Mouse (Mus musculus) MEL (cell line): Measurements from ENCODE around the gene Angptl3.

Source experiments
- BHLHE40 ChIP-seq: IDR thresholded peaks from 2 replicates; pipeline ENCODE4 v1.6.1; 2012; ENCODE audit warnings: low read depth, mild to moderate bottlenecking, inconsistent platforms, low read length, improper control_type of control experiment, borderline replicate concordance
- CTCF ChIP-seq, 3 experiments: IDR thresholded peaks in 2 of 3; conservative IDR thresholded peaks in 1 of 3; 2 replicates each; pipeline ENCODE4 v1.5.1; 2011 to 2012; ENCODE audit warnings: low read length in 3 of 3, low read depth in 2 of 3, mild to moderate bottlenecking in 2 of 3, improper control_type of control experiment in 1 of 3, inconsistent platforms in 1 of 3, mixed read lengths in 1 of 3, moderate library complexity in 1 of 3; ENCODE audit not compliant: control insufficient read depth in 1 of 3, insufficient read depth in 1 of 3, poor library complexity in 1 of 3, severe bottlenecking in 1 of 3
- EP300 ChIP-seq, 2 experiments: IDR thresholded peaks; 2 replicates each; pipeline ENCODE4 v1.6.1; 2011; ENCODE audit warnings: improper control_type of control experiment in 2 of 2, low read length in 2 of 2, low read depth in 1 of 2, mild to moderate bottlenecking in 1 of 2
- MXI1 ChIP-seq: IDR thresholded peaks from 2 replicates; pipeline ENCODE4 v1.6.1; 2011; ENCODE audit warnings: mild to moderate bottlenecking, low read depth, low read length, improper control_type of control experiment
- MYC ChIP-seq: IDR thresholded peaks from 2 replicates; pipeline ENCODE4 v1.6.1; 2011; ENCODE audit warnings: low read depth, mild to moderate bottlenecking, low read length, improper control_type of control experiment, moderate library complexity
- POLR2A ChIP-seq, 2 experiments: IDR thresholded peaks; 2 replicates each; pipeline ENCODE4 v1.6.1; 2011 to 2012; ENCODE audit warnings: low read length in 2 of 2, mild to moderate bottlenecking in 2 of 2, control low read depth in 1 of 2, improper control_type of control experiment in 1 of 2, low read depth in 1 of 2, moderate library complexity in 1 of 2; ENCODE audit not compliant: control insufficient read depth in 1 of 2, insufficient read depth in 1 of 2, poor library complexity in 1 of 2
- POLR2AphosphoS2 ChIP-seq: IDR thresholded peaks from 2 replicates; pipeline ENCODE4 v1.6.1; 2011; ENCODE audit warnings: low read length, improper control_type of control experiment
- SMC3 ChIP-seq: IDR thresholded peaks from 2 replicates; pipeline ENCODE4 v1.6.1; 2011; ENCODE audit warnings: low read depth, low read length, improper control_type of control experiment
- TCF12 ChIP-seq: IDR thresholded peaks from 2 replicates; pipeline ENCODE4 v1.6.1; 2014; ENCODE audit warnings: low read depth, mild to moderate bottlenecking, inconsistent platforms, low read length, improper control_type of control experiment, moderate library complexity

DNA sequence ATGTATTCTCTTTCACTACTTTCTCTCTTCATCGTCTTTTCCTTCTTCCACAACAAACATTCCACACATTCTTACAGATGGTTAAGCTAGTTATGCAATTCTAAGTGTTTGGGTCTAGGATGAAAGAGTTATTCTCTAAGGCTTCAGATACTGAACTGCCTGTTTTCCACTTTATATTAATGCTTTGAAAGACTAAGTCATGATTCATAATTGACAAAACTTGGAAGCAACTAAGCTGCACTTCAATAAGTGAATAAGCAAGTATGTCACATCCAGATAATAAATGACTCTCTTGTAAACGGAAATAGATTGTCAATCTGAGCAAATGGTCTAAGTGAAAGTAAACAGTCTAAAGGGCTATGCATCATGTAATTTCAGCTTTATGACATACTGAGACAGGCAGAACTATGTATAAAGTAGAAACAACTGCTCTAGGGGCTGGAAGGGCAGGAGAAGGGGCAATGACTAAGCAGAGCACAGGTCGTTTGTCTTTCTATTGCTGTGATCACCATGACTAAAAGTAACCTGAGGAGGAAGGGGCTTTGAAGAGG, 60.5 kb downstream of the Angptl3 start:
- TF ChIP-seq CTCF (IDR thresholded peaks at IDR 0.05 in 2 of 3, conservative IDR thresholded peaks at IDR 0.05 in 1 of 3; ENCODE audit: control insufficient read depth in 1 of 3, insufficient read depth in 1 of 3, low read depth in 2 of 3, low read length in 3 of 3, poor library complexity in 1 of 3, severe bottlenecking in 1 of 3), result no peak
- TF ChIP-seq MYC, result no peak
- TF ChIP-seq BHLHE40, result no peak
- peak in 1 of 2 experiments; percentile 49; a peak in 3 of 4 replicates for TF ChIP-seq EP300 (IDR thresholded peaks at IDR 0.05; ENCODE audit: low read depth in 1 of 2, low read length in 2 of 2)
- no peak for TF ChIP-seq SMC3
- TF ChIP-seq POLR2A (IDR thresholded peaks at IDR 0.05; ENCODE audit: control insufficient read depth in 1 of 2, insufficient read depth in 1 of 2, low read depth in 1 of 2, low read length in 2 of 2, poor library complexity in 1 of 2), result no peak
- TF ChIP-seq TCF12, result peak; percentile 19; the same call in 1 of the 2 replicates
- no peak for TF ChIP-seq MXI1
- no peak for TF ChIP-seq POLR2AphosphoS2
